Comparison of ENCODE assay signal across 8 mouse cellular contexts in the genomic region with DNA sequence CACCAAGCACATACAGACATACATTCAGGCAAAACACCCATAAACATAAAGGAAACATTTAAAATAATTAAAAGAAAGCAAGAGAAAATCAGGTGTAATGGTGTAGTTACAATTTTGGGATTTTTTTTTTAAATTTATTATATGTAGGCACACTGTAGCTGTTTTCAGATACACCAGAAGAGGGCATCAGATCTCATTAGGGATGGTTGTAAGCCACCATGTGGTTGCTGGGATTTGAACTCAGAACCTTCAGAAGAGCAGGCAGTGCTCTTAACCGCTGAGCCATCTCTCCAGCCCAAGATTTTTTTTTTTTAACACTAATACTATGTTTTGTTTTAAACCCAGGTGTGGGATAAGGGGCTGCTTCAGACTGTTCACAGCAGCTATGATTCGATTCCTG. TPM values are rescaled to one million over a fixed set of nuclear protein-coding genes. Genes with fewer than 3 reads are reported as not detected.
DNase-seq lines count a peak whose midpoint lies in the region; ATAC-seq and TF ChIP-seq lines count a peak whose summit lies in the region.
"Not testable (repeated sequence)": the region's sequence is repeated elsewhere in the genome, so short reads cannot be mapped to it uniquely, and the experiment has no call there.

No protein-coding gene starts in this region.

- DNase-seq in gastrocnemius, adult 2 months; layer of hippocampus, adult 2 months (ENCODE audit: low spot score in 2 of 2); liver, postnatal 0 days; lung, postnatal 0 days (ENCODE audit: low spot score); stomach, postnatal 0 days (ENCODE audit: low spot score): not testable (repeated sequence)

- 86% methylated on average over 2 of the region's 2 CpGs for WGBS in embryonic facial prominence, embryonic 12.5 days
- WGBS in hindbrain, embryonic 12.5 days, result 89% methylated on average over 2 of the region's 2 CpGs
- 92% methylated on average over 2 of the region's 2 CpGs for WGBS in intestine, postnatal 0 days
- 88% methylated on average over 2 of the region's 2 CpGs for WGBS in liver, postnatal 0 days (ENCODE audit: insufficient replicate concordance)
- 86% methylated on average over 2 of the region's 2 CpGs for WGBS in lung, postnatal 0 days
- WGBS in stomach, postnatal 0 days, result 85% methylated on average over 2 of the region's 2 CpGs

- not testable (repeated sequence) for TF ChIP-seq EP300 in liver, postnatal 0 days (IDR thresholded peaks at IDR 0.05; ENCODE audit: low read depth); lung, postnatal 0 days (IDR thresholded peaks at IDR 0.05); stomach, postnatal 0 days (optimal IDR thresholded peaks at IDR 0.05)

- peak; percentile 41 for TF ChIP-seq CTCF in gastrocnemius, adult 2 months (IDR thresholded peaks at IDR 0.05)
- TF ChIP-seq CTCF in intestine, postnatal 0 days (IDR thresholded peaks at IDR 0.05; ENCODE audit: low read depth), result peak; percentile 31
- TF ChIP-seq CTCF in layer of hippocampus, adult 2 months (conservative IDR thresholded peaks at IDR 0.05), result peak; percentile 69
- TF ChIP-seq CTCF in liver, postnatal 0 days (IDR thresholded peaks at IDR 0.05; ENCODE audit: low read depth), result 0 out of 2 replicates have a peak, but pooled peaks have one; percentile 1
- peak; percentile 24 for TF ChIP-seq CTCF in lung, postnatal 0 days (IDR thresholded peaks at IDR 0.05)
- peak; percentile 45 for TF ChIP-seq CTCF in stomach, postnatal 0 days (IDR thresholded peaks at IDR 0.05; ENCODE audit: low read depth)

- H3K9ac ChIP-seq in embryonic facial prominence, embryonic 12.5 days; hindbrain, embryonic 12.5 days; intestine, postnatal 0 days (ENCODE audit: low read depth, low read length); liver, postnatal 0 days (replicated peaks); lung, postnatal 0 days (replicated peaks; ENCODE audit: low read depth); stomach, postnatal 0 days (ENCODE audit: low read length): not testable (repeated sequence)

- peaks cover 23% of the 10 kb centered on the region for H3K4me1 ChIP-seq in embryonic facial prominence, embryonic 12.5 days
- H3K4me1 ChIP-seq in hindbrain, embryonic 12.5 days, result peaks cover 29% of the 10 kb centered on the region
- H3K4me1 ChIP-seq in intestine, postnatal 0 days (replicated peaks; ENCODE audit: control insufficient read depth, insufficient read depth, low read length), result peaks cover 12% of the 10 kb centered on the region
- peaks cover 35% of the 10 kb centered on the region for H3K4me1 ChIP-seq in liver, postnatal 0 days (ENCODE audit: insufficient read depth)
- H3K4me1 ChIP-seq in lung, postnatal 0 days (ENCODE audit: insufficient read depth, low read depth, low read length), result peaks cover 19% of the 10 kb centered on the region
- H3K4me1 ChIP-seq in stomach, postnatal 0 days (replicated peaks; ENCODE audit: control insufficient read depth, insufficient read depth), result peaks cover 11% of the 10 kb centered on the region

- intact Hi-C loops in gastrocnemius, adult 2 months (cut with DNase I), result loop anchor here (2.0 kb wide), 2 partner anchors 15 to 21 kb away; a partner anchor contains a TSS

- H3K36me3 ChIP-seq in embryonic facial prominence, embryonic 12.5 days, result peaks cover 13% of the 10 kb centered on the region
- H3K36me3 ChIP-seq in hindbrain, embryonic 12.5 days, result peaks cover 17% of the 10 kb centered on the region
- H3K36me3 ChIP-seq in intestine, postnatal 0 days (ENCODE audit: control insufficient read depth, insufficient read depth); liver, postnatal 0 days (replicated peaks; ENCODE audit: insufficient read depth, low read length); lung, postnatal 0 days (ENCODE audit: insufficient read depth, low read length); stomach, postnatal 0 days (ENCODE audit: control insufficient read depth, insufficient read depth, low read length): not testable (repeated sequence)

- H3K9me3 ChIP-seq in embryonic facial prominence, embryonic 12.5 days; hindbrain, embryonic 12.5 days (replicated peaks); intestine, postnatal 0 days (ENCODE audit: control insufficient read depth); liver, postnatal 0 days (ENCODE audit: low read length); lung, postnatal 0 days (ENCODE audit: low read length); stomach, postnatal 0 days (ENCODE audit: control insufficient read depth, low read length): not testable (repeated sequence)

- H3K4me3 ChIP-seq in embryonic facial prominence, embryonic 12.5 days; gastrocnemius, adult 2 months; hindbrain, embryonic 12.5 days; intestine, postnatal 0 days (ENCODE audit: low read depth, low read length); layer of hippocampus, adult 2 months; liver, postnatal 0 days (ENCODE audit: low read depth, low read length); lung, postnatal 0 days (ENCODE audit: low read depth, low read length); stomach, postnatal 0 days (ENCODE audit: low read depth, low read length): not testable (repeated sequence)

- H3K27me3 ChIP-seq in embryonic facial prominence, embryonic 12.5 days; hindbrain, embryonic 12.5 days; intestine, postnatal 0 days (replicated peaks; ENCODE audit: control insufficient read depth, insufficient read depth, low read length); liver, postnatal 0 days (ENCODE audit: insufficient read depth, low read length); lung, postnatal 0 days (replicated peaks; ENCODE audit: insufficient read depth, low read length); stomach, postnatal 0 days (ENCODE audit: control insufficient read depth, insufficient read depth, low read length): not testable (repeated sequence)

- H3K4me2 ChIP-seq in embryonic facial prominence, embryonic 12.5 days (replicated peaks); hindbrain, embryonic 12.5 days (replicated peaks); intestine, postnatal 0 days (replicated peaks; ENCODE audit: low read depth); liver, postnatal 0 days (ENCODE audit: low read depth, low read length); lung, postnatal 0 days (replicated peaks; ENCODE audit: low read depth, low read length); stomach, postnatal 0 days (replicated peaks; ENCODE audit: low read depth): not testable (repeated sequence)

- ATAC-seq in embryonic facial prominence, embryonic 12.5 days (ENCODE audit: insufficient number of reproducible peaks, insufficient read depth, low FRiP score, low TSS enrichment); hindbrain, embryonic 12.5 days (ENCODE audit: low FRiP score); intestine, postnatal 0 days; liver, postnatal 0 days; lung, postnatal 0 days; stomach, postnatal 0 days (ENCODE audit: low FRiP score, low TSS enrichment): not testable (repeated sequence)

- H3K27ac ChIP-seq in embryonic facial prominence, embryonic 12.5 days, result 0 out of 2 replicates have a peak overlapping the region, but pooled peaks have one; percentile 11
- H3K27ac ChIP-seq in gastrocnemius, adult 2 months; intestine, postnatal 0 days (ENCODE audit: low read depth, low read length); layer of hippocampus, adult 2 months; liver, postnatal 0 days (ENCODE audit: low read depth); lung, postnatal 0 days (ENCODE audit: low read length); stomach, postnatal 0 days (replicated peaks): not testable (repeated sequence)
- H3K27ac ChIP-seq in hindbrain, embryonic 12.5 days, result 0 out of 2 replicates have a peak overlapping the region, but pooled peaks have one; percentile 40

RNA-seq across cellular contexts. Expression of a gene that starts 2.2 kb away (rescaled TPM):
- 696 and 750 TPM in 2 replicates for polyA plus RNA-seq in embryonic facial prominence, embryonic 12.5 days (2016; fragmentation: Nextera tagmentation; extraction: Ambion mirVana)
- total RNA-seq in gastrocnemius, adult 2 months (2021), result 100 to 1,000 TPM; 126 to 137 TPM
- polyA plus RNA-seq in hindbrain, embryonic 12.5 days (2016; fragmentation: Nextera tagmentation; extraction: Ambion mirVana), result 606 and 662 TPM in 2 replicates
- polyA plus RNA-seq in intestine, postnatal 0 days (2015; fragmentation: Nextera tagmentation; extraction: Ambion mirVana), result 112 and 114 TPM in 2 replicates
- 100 to 1,000 TPM; 321 to 335 TPM for total RNA-seq in layer of hippocampus, adult 2 months (2021)
- polyA plus RNA-seq in liver, postnatal 0 days (2015; fragmentation: Nextera tagmentation; extraction: Ambion mirVana), result 43.5 and 49.8 TPM in 2 replicates
- 276 and 288 TPM in 2 replicates for polyA plus RNA-seq in lung, postnatal 0 days (2015; fragmentation: Nextera tagmentation; extraction: Ambion mirVana)
- 159 and 179 TPM in 2 replicates for polyA plus RNA-seq in stomach, postnatal 0 days (2015; fragmentation: Nextera tagmentation; extraction: Ambion mirVana)

RNA-seq across cellular contexts. Expression of a gene that starts 14.8 kb away (rescaled TPM):
- 29.0 and 30.4 TPM in 2 replicates for polyA plus RNA-seq in embryonic facial prominence, embryonic 12.5 days (2016; fragmentation: Nextera tagmentation; extraction: Ambion mirVana)
- total RNA-seq in gastrocnemius, adult 2 months (2021), result 10 to 100 TPM; 19.4 to 21.2 TPM
- 34.7 and 35.1 TPM in 2 replicates for polyA plus RNA-seq in hindbrain, embryonic 12.5 days (2016; fragmentation: Nextera tagmentation; extraction: Ambion mirVana)
- 27.7 and 32.0 TPM in 2 replicates for polyA plus RNA-seq in intestine, postnatal 0 days (2015; fragmentation: Nextera tagmentation; extraction: Ambion mirVana)
- 10 to 100 TPM; 33.1 to 36.3 TPM for total RNA-seq in layer of hippocampus, adult 2 months (2021)
- 25.6 and 27.9 TPM in 2 replicates for polyA plus RNA-seq in liver, postnatal 0 days (2015; fragmentation: Nextera tagmentation; extraction: Ambion mirVana)
- polyA plus RNA-seq in lung, postnatal 0 days (2015; fragmentation: Nextera tagmentation; extraction: Ambion mirVana), result 39.7 and 41.3 TPM in 2 replicates
- polyA plus RNA-seq in stomach, postnatal 0 days (2015; fragmentation: Nextera tagmentation; extraction: Ambion mirVana), result 23.5 and 25.7 TPM in 2 replicates

RNA-seq across cellular contexts. Expression of a gene that starts 20.7 kb away (rescaled TPM):
- 113 and 123 TPM in 2 replicates for polyA plus RNA-seq in embryonic facial prominence, embryonic 12.5 days (2016; fragmentation: Nextera tagmentation; extraction: Ambion mirVana)
- 10 to 100 TPM; 53.1 to 68.5 TPM for total RNA-seq in gastrocnemius, adult 2 months (2021)
- polyA plus RNA-seq in hindbrain, embryonic 12.5 days (2016; fragmentation: Nextera tagmentation; extraction: Ambion mirVana), result 153 and 155 TPM in 2 replicates
- 60.0 and 62.9 TPM in 2 replicates for polyA plus RNA-seq in intestine, postnatal 0 days (2015; fragmentation: Nextera tagmentation; extraction: Ambion mirVana)
- total RNA-seq in layer of hippocampus, adult 2 months (2021), result 100 to 1,000 TPM; 103 to 107 TPM
- 35.6 and 37.7 TPM in 2 replicates for polyA plus RNA-seq in liver, postnatal 0 days (2015; fragmentation: Nextera tagmentation; extraction: Ambion mirVana)
- 54.2 and 62.5 TPM in 2 replicates for polyA plus RNA-seq in lung, postnatal 0 days (2015; fragmentation: Nextera tagmentation; extraction: Ambion mirVana)
- polyA plus RNA-seq in stomach, postnatal 0 days (2015; fragmentation: Nextera tagmentation; extraction: Ambion mirVana), result 64.4 and 75.3 TPM in 2 replicates

RNA-seq across cellular contexts. Expression of a gene that starts 22.9 kb away (rescaled TPM):
- 94.3 and 105 TPM in 2 replicates for polyA plus RNA-seq in embryonic facial prominence, embryonic 12.5 days (2016; fragmentation: Nextera tagmentation; extraction: Ambion mirVana)
- total RNA-seq in gastrocnemius, adult 2 months (2021), result 10 to 100 TPM; 40.8 to 56.4 TPM
- polyA plus RNA-seq in hindbrain, embryonic 12.5 days (2016; fragmentation: Nextera tagmentation; extraction: Ambion mirVana), result 103 and 110 TPM in 2 replicates
- 47.4 and 48.5 TPM in 2 replicates for polyA plus RNA-seq in intestine, postnatal 0 days (2015; fragmentation: Nextera tagmentation; extraction: Ambion mirVana)
- total RNA-seq in layer of hippocampus, adult 2 months (2021), result 10 to 100 TPM; 69.0 to 81.3 TPM
- 28.2 and 30.5 TPM in 2 replicates for polyA plus RNA-seq in liver, postnatal 0 days (2015; fragmentation: Nextera tagmentation; extraction: Ambion mirVana)
- polyA plus RNA-seq in lung, postnatal 0 days (2015; fragmentation: Nextera tagmentation; extraction: Ambion mirVana), result 73.2 and 84.0 TPM in 2 replicates
- polyA plus RNA-seq in stomach, postnatal 0 days (2015; fragmentation: Nextera tagmentation; extraction: Ambion mirVana), result 45.4 and 48.0 TPM in 2 replicates

RNA-seq across cellular contexts. Expression of a gene that starts 23.0 kb away (rescaled TPM):
- polyA plus RNA-seq in embryonic facial prominence, embryonic 12.5 days (2016; fragmentation: Nextera tagmentation; extraction: Ambion mirVana), result 116 and 120 TPM in 2 replicates
- total RNA-seq in gastrocnemius, adult 2 months (2021), result 100 to 1,000 TPM; 128 to 137 TPM
- 99.3 and 101 TPM in 2 replicates for polyA plus RNA-seq in hindbrain, embryonic 12.5 days (2016; fragmentation: Nextera tagmentation; extraction: Ambion mirVana)
- polyA plus RNA-seq in intestine, postnatal 0 days (2015; fragmentation: Nextera tagmentation; extraction: Ambion mirVana), result 71.6 and 76.5 TPM in 2 replicates
- 10 to 100 TPM; 76.7 to 84.3 TPM for total RNA-seq in layer of hippocampus, adult 2 months (2021)
- polyA plus RNA-seq in liver, postnatal 0 days (2015; fragmentation: Nextera tagmentation; extraction: Ambion mirVana), result 36.9 and 38.6 TPM in 2 replicates
- polyA plus RNA-seq in lung, postnatal 0 days (2015; fragmentation: Nextera tagmentation; extraction: Ambion mirVana), result 84.0 and 89.4 TPM in 2 replicates
- 70.8 and 75.2 TPM in 2 replicates for polyA plus RNA-seq in stomach, postnatal 0 days (2015; fragmentation: Nextera tagmentation; extraction: Ambion mirVana)

Comparison
In these comparisons a context has a peak if more than half of its experiments do, and no peak if none do; other contexts are left out.
1. CTCF ChIP-seq: peak in every context shown above with its lines; median percentile 69 in layer of hippocampus, adult 2 months; 45 in stomach, postnatal 0 days; 41 in gastrocnemius, adult 2 months; 31 in intestine, postnatal 0 days; 24 in lung, postnatal 0 days; 1 in liver, postnatal 0 days.